Mouse (Mus musculus) embryo, embryonic 11.5 days (tissue): ENCODE results near the gene Tgfb1.

ENCODE experiments used
- DNase-seq: peaks from one replicate; pipeline ENCODE4 v3.0.0-alpha.2; 2012; ENCODE audit warnings: low read depth, low spot score

Gene Tgfb1

DNA sequence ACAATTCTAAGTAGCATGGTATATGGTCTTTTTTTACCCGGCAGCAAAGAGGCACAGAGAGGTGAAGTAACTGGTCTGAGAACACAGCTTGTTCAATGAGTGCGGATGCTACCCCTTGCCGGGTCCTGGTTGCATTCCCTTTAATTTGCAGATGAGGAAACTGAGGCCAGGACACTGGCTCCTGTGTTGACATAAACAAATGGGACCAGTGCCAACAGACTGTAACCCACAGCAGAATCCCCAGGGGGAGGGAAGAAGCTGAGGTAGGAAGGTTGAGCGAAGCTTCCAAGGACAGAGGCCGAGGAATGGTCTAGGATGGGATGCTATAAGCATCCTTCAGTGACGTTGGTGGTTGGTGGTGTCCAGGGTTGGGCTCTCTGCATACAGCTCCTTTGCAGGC lies 11.4 kb upstream of the Tgfb1 start:
- DNase-seq = no peak

DNA sequence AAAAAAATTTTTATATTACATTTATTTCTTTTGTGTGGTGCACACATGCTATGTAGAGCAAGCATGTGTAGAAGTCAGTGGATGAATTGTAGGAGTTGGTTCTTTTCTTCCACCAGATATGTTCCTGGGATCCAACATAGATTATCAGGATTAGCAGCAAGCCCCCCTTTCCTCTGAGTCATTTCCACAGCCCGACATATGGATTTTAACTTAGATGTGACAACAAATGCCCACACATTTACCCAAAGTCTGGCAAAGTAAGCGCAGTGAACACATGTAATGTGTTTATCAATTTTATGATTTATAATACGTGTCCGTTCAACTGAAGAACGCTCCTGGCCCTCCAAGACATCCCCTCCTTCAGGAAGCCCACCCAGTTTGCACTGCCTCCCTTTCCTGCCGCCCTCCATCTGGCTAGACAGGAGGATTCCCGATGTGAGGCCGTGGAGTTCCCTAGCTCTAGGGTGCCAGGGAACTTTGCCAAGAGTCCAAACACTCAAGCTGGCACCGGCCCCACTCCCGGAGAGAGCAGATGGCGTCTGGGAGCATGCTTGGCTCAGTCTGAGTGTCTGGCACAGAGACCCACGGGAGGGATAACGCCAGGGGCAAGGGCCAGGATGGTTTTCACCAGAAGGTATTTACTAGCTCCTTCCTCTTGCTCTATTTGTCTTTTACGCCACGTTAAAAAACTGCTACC lies 10.6 kb upstream of the Tgfb1 start:
- DNase-seq = no peak

DNA sequence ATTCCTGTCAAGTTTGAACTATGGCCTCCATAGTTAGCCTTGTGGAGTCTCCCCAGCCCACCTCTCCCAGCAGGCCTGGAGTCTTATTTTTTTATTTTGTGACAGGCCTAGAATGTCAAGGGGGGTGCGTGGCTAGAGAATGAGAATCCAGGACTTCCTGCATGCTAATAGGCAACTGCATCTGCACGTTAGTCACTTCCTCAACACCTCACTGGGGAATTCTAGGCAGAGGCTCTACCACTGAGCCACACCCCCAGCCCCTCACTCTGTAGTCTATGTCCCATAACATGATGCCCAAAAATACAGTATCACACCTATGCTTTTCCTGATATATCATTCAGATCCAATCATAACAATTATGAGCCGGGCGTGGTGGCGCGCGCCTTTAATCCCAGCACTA lies 9.8 kb upstream of the Tgfb1 start:
- no peak for DNase-seq

DNA sequence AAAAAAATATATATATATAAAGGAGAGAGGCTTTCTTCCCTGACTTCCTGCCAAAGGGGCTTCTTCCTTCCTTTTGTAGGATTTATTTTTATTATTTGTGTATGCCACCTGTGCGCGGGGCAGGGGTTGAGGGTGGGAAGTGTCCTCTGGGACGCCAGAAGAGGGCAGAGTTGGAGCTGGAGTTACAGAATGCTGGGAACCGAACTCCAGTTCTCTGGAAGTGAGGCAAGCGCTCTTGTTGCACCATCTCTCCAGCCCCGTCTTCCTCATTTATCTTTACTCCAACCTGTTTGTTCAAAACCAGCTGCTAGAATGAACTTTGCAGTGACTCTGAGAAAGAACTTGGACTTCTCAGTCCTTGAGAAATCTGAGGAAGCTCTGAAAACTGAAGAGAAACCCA lies 6.8 kb upstream of the Tgfb1 start:
- no peak for DNase-seq

- peak; percentile 91 for DNase-seq
Observed at GRCm38 (mm10) chr7:25680514-25681258, 6.1 kb upstream of the Tgfb1 start, which contains the start of gene B9d2. Gene B9d2, plus strand, starts transcription at chr7:25680780.

DNA sequence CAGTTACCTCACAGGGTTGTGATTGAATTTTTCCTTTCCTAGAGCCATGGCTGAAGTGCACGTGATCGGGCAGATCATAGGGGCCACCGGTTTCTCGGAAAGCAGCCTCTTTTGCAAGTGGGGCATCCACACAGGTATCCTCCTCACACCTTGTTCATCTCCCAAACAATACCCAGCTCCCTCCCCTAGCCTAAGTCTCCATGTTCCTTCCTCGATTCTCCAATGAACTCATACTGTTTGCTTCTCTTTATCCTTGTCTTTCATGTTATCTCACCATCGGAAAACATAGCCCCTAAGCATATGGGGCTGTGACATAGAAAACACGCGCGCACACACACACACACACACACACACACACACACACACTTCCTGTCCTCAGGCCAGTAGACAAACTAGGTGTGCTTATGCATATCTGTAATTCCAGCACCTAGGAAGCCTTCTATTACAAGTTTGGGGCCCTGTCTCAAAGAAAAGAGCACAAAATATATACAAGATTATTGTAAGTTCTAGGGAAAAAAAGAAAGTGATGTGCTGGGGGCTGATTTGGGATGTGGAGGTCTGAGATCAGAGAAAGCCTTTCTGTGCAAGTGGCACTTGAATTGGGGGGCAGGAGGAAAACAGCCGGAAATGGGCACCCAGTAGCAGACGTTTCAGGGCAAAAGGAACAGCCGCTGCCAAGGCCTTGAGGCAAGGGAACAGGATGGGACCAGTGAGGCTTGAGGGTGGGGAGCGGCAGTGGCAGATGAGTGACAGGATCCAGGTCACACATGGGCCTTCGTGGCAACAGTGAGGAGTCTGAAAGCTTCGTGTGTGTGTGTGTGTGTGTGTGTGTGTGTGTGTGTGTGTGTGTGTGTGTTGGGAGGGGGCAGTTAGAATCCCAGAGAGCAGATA lies 5.2 kb upstream of the Tgfb1 start:
- DNase-seq = no peak

DNA sequence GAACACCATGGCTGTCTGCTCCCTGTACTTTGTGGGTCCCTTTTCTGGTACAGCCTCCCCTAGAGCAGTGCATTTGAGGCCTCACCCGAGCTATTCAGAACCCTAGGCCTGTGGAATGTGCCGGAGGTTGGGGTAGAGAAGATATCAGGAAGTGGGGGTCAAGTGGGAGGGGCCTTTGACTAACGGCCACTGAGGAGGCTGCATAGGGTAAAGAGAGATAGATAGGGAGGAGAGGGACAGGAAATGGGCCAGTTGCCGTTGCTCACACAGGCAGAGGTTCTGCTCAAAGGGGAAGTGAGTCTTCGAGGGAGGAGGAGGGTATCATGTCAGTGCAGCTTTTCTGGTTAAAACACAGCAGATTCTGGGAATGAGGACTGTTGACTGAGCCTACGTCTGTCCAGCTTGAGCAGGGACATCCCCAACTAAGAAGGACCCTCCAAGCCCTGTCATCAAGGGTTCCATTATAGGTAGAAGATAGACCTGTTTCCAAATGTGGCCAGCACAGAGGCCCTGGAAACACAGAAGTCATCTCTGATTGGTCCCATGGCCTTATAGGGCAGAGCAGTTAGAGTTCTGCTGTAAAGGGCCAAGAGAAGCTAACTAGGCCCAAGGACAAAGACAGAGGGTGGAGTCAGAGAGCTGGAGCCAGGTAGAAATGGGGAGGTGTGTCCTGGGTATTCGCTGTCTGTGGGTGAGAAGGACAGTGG lies 3.2 kb upstream of the Tgfb1 start:
- no peak for DNase-seq

GRCm38 (mm10) chr7:25684659-25685058 lies 2.1 kb upstream of the Tgfb1 start:
- no peak for DNase-seq

DNA sequence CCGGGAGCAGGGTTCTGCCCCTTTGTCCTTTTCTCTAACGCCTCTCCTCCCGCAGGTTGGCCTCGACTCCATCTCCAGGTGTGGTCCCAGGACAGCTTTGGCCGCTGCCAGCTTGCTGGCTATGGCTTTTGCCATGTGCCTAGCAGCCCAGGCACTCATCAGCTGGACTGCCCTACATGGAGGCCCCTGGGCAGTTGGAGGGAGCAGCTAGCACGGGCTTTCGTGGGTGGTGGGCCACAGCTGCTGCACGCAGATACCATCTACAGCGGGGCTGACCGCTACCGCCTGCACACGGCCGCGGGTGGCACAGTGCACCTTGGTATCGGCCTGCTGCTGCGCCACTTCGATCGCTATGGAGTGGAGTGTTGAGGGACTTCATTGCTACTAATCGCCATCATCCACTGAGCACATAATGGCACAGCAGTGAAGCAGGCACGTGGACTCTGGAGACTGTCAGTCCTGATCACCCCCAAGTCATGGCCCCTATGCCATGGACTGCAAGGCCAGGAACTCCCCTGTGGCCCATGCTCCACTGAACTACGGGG lies 804 bp upstream of the Tgfb1 start:
- DNase-seq = no peak

- no peak for DNase-seq
Observed at GRCm38 (mm10) chr7:25687811-25688401, 1.1 kb downstream of the Tgfb1 start.

DNA sequence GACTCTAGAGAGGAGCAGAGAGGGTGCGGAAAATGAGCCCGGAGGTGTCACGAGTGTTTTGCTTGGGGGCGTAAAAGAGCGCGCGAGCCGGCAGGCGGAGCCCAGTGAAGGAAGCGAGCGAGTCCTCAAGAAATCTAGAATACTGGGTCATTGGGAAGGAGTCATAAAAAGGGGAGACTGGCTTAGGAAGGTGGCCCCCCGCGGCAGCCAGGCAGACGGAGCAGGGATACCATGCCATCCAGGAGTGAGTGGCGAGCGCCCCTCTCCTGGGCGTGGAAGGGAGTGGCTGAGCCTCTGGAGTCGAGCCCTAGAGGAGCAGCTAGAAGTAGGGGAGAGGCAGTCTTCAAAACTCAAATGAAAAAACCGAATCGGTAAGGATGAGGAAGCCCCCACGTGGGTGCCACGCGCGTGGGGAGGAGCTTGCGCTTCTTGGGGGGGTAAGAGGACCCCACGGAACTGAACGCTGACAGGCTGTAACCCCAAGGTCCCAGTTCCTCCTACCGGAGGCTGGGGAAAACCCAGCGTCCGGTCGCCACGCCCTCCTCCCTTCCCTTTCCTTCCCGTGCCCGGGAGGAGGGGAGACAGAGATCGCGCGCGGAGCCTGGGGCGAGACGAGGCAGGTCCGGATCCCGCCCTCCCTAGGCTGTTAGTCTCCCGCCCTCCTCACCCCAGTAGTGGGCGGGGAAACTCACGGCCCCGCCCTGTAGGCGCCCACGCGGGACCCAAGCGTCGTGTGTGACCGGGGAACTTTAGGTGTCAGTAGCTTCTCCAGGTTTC lies 2.2 kb downstream of the Tgfb1 start:
- DNase-seq = no peak

GRCm38 (mm10) chr7:25689603-25690021 lies 2.8 kb downstream of the Tgfb1 start:
- DNase-seq = no peak

DNA sequence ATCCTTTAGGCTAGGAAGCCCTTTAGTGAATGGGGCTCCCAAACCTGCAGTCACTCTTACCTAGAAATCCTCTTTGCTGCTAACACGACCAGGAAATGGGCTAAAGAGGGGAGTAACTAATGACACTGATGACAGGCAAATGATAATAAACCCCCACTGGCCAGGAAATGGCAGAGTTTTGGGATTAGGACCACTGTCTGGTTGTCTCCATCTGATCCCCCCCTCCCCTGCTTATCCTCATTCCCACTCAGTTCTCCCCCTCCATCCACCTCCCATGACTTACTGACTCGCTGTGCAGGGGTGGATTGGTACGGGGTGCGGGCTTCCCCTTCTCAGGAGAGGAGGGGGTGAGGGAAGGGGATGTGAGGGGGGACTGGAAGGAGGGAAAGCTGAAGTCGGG lies 3.2 kb downstream of the Tgfb1 start:
- DNase-seq = no peak

- DNase-seq = no peak
Observed at GRCm38 (mm10) chr7:25694104-25694503, 7.3 kb downstream of the Tgfb1 start.

GRCm38 (mm10) chr7:25699851-25700250 lies 13.0 kb downstream of the Tgfb1 start:
- no peak for DNase-seq

GRCm38 (mm10) chr7:25700732-25701131 lies 13.9 kb downstream of the Tgfb1 start:
- DNase-seq = no peak

DNA sequence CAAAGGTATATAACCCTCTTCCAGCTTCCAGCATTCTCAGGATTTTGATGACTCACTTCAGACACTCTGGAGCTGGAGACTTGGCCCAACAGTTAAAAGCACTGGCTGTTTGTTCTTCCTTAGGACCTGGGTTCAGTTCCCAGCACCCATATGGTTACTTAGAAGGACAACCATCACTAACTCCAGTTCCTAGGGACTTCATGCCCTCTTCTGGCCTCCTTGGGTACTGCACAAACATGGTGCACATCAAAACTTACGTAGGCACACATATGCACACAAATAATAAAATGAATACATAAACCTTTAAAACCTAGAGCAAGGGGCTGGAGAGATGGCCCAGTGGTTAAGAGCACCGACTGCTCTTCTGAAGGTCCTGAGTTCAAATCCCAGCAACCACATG lies 15.5 kb downstream of the Tgfb1 start:
- no peak for DNase-seq

DNA sequence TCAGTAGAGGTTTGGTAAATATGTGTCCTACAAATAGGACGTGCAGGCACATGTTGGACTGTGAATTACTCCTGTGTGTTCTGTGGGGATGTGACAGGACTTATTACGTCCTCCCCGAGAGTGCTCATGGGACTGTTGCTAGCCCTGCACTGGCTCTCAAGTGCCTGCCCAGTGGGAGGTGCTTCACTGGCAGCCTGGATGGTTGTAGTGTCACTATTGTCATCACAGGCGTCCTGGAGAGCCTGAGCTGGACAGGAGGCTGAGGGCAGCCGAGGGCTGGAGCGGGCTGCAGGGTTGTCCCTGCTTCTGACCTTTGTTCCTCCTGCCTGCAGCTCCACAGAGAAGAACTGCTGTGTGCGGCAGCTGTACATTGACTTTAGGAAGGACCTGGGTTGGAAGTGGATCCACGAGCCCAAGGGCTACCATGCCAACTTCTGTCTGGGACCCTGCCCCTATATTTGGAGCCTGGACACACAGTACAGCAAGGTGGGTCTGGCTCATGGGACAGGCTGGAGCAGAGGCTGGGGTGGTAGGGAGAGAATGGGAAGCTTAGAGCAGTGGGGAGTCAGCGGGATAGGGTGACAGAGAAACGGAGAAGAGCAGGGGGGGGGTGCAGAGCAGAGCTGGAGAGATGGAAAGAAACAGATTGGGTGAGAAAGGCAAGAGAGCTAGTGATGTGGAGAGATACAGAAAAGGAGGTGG lies 17.1 kb downstream of the Tgfb1 start:
- DNase-seq = no peak

DNA sequence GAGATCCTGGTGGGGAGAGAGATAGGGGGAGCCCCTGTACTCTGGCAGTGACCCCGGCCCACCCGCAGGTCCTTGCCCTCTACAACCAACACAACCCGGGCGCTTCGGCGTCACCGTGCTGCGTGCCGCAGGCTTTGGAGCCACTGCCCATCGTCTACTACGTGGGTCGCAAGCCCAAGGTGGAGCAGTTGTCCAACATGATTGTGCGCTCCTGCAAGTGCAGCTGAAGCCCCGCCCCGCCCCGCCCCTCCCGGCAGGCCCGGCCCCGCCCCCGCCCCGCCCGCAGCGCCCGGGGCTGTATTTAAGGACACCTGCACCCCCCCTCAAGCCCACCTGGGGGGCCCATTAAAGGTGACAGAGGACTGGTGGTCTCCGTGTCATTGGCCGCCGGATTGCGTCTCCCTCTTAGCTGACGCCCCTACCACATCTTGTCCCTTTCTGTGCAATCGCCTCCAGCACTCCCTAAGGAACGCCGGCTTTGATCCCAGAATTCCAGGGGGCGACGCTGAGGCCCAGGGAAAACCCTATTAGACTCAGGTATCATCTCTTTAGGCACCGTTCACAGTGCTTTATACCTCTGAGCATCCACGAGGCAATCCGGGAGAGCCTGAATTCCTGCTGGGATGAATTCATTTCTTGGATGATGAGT lies 18.0 kb downstream of the Tgfb1 start:
- DNase-seq = no peak
